Mouse (Mus musculus) neural tube, embryonic 15.5 days (tissue): ENCODE measurements at regions not wholly inside any gene's neighbourhood (a gene's known extent, or its start where the extent isn't known, plus 50 kb on each side); places are given as distances from the start of the nearest gene placed in this dataset. TPM values are rescaled to one million over a fixed set of nuclear protein-coding genes. Genes with fewer than 3 reads are reported as not detected.

Experiments used
- microRNA-seq: library from miRNA; unstranded; fragments of <30 nt; microRNA quantifications from one replicate; pipeline ENCODE4, GENCODE M21; 2017

Small RNA genes in the stretch of these regions (microRNA-seq; reads per million reads assigned to microRNA genes)
- not detected for gene Gm22917
